Mouse (Mus musculus) effector memory CD4-positive, alpha-beta T cell, adult 7 months (primary cell): Measurements from ENCODE around the gene Arfgap1. TPM values are rescaled to one million over a fixed set of nuclear protein-coding genes. Genes with fewer than 3 reads are reported as not detected.

ENCODE experiments used
- polyA plus RNA-seq: library from polyadenylated mRNA; unstranded; fragments of 100-300 nt; shearing (Covaris generic); gene quantifications from one replicate; pipeline ENCODE4 v1.2.1, GENCODE M21; 2017

Arfgap1 gene
- 57.8 TPM for polyA plus RNA-seq

GRCm38 (mm10) chr2:180967010-180967763, at the start of gene Arfgap1:
TSS of gene Arfgap1 (plus strand) at chr2:180967225.

GRCm38 (mm10) chr2:180920810-180921400, 46.1 kb upstream of the Arfgap1 start, which contains the start of gene Ythdf1:
TSS of gene Ythdf1 (minus strand) at chr2:180920949.

GRCm38 (mm10) chr2:180928723-180929122, 38.3 kb upstream of the Arfgap1 start, which contains the start of gene Birc7:
TSS of gene Birc7 (plus strand) at chr2:180929023.

GRCm38 (mm10) chr2:180954061-180955047, 12.7 kb upstream of the Arfgap1 start, which contains the start of gene Nkain4:
TSS of gene Nkain4 (minus strand) at chr2:180954699.

GRCm38 (mm10) chr2:180986449-180986848, 19.4 kb downstream of the Arfgap1 start, which contains the start of gene Col20a1:
TSS of gene Col20a1 (plus strand) at chr2:180986535.

Other genes starting within 250 kb of the Arfgap1 start
- gene Slc17a9, start 242.0 kb upstream of the Arfgap1 start, polyA plus RNA-seq = 45.9 TPM
- not detected for gene Bhlhe23, start 190.3 kb upstream of the Arfgap1 start, polyA plus RNA-seq
- gene Ythdf1, start 46.3 kb upstream of the Arfgap1 start, polyA plus RNA-seq = 97.8 TPM
- 0.33 TPM for gene Birc7, start 38.2 kb upstream of the Arfgap1 start, polyA plus RNA-seq
- gene Nkain4, start 12.5 kb upstream of the Arfgap1 start, polyA plus RNA-seq = not detected
- gene Col20a1, start 19.3 kb downstream of the Arfgap1 start, polyA plus RNA-seq = 1.5 TPM
- gene Chrna4, start 76.3 kb downstream of the Arfgap1 start, polyA plus RNA-seq = not detected
- gene Kcnq2, start 168.1 kb downstream of the Arfgap1 start, polyA plus RNA-seq = 0.05 TPM
- not detected for gene Eef1a2, start 189.8 kb downstream of the Arfgap1 start, polyA plus RNA-seq
- 94.3 TPM for gene Ppdpf, start 220.0 kb downstream of the Arfgap1 start, polyA plus RNA-seq
- gene Ptk6, start 235.6 kb downstream of the Arfgap1 start, polyA plus RNA-seq = not detected
- 0.15 TPM for gene Srms, start 246.0 kb downstream of the Arfgap1 start, polyA plus RNA-seq